Mouse (Mus musculus): ENCODE measurements around the gene 1700017D01Rik.
"Not testable (repeated sequence)": the region's sequence is repeated elsewhere in the genome, so short reads cannot be mapped to it uniquely, and the experiment has no call there.

1700017D01Rik gene

GRCm38 (mm10) chr19:11130776-11131175 is at the start of gene 1700017D01Rik:
TSS of gene 1700017D01Rik (minus strand) at chr19:11130876.
- not testable (repeated sequence) for DNase-seq

GRCm38 (mm10) chr19:11177464-11177863 is 46.8 kb upstream of the 1700017D01Rik start:
- no peak for DNase-seq

- DNase-seq, result no peak
These were observed 34.5 kb upstream of the 1700017D01Rik start, which contains the start of gene 1700025F22Rik for GRCm38 (mm10) chr19:11165172-11165571. TSS of gene 1700025F22Rik (minus strand) at chr19:11165320.

DNA sequence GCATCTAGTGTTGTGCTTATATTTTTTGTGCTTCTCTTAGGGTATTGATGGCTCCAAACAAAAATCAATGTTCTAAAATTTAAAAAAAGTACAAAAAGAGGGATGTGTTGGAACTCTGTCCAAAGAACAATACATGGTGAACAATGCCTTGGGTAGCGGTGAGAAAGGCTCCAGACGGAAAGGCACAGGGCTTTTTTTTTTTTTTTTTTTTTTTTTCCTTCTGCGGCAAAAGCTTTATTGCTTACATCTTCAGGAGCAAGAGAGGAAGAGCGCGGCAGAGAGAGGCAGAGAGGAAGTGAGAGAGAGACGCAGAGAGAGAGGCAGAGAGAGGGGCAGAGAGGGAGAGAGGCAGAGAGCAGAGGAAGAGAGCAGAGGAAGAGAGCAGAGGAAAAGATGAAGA is 27.2 kb upstream of the 1700017D01Rik start:
- not testable (repeated sequence) for DNase-seq

DNA sequence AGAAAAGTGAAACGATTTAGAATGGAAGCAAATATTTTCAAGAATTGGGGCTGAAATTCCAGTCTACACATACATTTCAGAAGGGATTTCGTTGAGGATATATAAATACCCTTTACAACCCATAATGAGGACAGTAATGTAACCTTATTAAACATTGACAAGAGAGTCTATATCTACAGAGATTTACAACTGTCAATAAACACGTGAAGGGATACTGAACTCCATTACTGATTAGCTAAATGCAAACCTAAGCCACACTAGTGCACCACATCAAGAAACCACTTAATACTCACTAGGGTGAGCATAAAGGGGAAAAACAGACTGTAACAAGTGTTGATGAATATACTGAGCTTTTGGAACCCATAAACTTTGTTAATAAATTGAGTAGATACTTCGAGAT is 4.7 kb upstream of the 1700017D01Rik start:
- DNase-seq, result no peak

DNA sequence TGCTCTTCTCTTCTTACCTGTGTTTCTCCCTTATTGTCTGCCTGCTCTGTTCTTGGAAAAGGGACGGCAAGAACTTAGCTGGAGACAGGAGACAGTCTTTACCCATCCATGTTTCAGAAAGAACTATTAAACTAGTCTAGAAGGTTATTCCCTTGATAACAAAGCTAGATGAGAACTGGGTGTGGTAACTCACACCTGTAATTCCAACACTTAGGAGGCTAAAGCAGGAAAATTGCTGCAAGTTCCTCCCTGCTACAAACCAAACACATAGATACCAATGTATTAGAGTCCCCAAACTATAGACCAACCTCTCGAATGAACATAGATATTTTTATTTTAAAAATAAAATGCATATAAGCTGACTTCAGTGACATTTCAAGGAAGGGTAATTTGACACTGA is 4.2 kb upstream of the 1700017D01Rik start:
- no peak for DNase-seq

- peak; percentile 19 for DNase-seq
These were observed 974 bp downstream of the 1700017D01Rik start for GRCm38 (mm10) chr19:11129702-11130101.

DNA sequence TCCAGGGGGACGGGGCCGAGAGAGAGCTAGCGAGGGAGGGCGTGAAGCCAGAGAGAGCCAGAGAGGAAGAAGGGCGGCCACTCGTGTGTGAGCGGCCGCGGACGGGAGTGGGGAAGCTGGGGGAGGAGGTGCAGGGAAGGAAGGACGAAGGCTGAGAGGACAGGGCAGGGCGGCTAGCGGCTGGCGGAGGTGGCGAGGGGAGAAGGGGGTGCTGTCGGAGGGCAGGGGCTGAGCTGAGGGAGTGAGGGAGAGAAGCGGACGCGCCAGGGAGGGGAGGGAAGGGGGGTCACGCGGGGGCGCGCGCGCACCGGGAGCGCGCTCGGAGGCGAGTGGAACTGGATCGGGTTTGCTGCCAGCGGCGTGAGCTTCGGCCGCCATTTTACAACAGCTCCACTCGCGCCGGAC is 9.7 kb downstream of the 1700017D01Rik start:
- peak; percentile 95 for DNase-seq

GRCm38 (mm10) chr19:11119338-11119737 is 11.3 kb downstream of the 1700017D01Rik start:
- peak; percentile 68 for DNase-seq

- DNase-seq, result peak; percentile 97
These were observed 22.9 kb downstream of the 1700017D01Rik start for GRCm38 (mm10) chr19:11107746-11108145.

- DNase-seq, result peak; percentile 57
These were observed 28.8 kb downstream of the 1700017D01Rik start for GRCm38 (mm10) chr19:11101880-11102279.

DNA sequence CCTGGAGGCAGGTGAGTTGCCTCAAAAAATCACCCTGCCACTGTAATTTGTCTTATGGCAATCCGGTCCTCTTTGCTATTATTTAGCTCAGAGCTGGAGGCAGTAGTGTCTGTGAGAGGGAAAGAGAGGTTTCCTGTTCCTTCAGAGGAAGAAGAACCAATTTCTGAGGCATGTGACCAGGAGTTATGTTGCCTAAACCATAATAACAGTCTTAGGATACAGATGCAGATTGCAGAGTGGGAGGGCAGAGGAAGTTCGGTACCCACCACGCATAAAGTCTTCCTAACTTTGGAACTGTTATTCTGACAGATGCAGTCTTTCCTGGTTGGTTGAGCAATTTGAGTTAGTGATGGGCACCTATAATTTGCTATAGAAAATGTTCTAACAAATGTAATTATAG is 32.3 kb downstream of the 1700017D01Rik start:
- peak; percentile 55 for DNase-seq

GRCm38 (mm10) chr19:11092131-11092530 is 38.5 kb downstream of the 1700017D01Rik start:
- peak; percentile 65 for DNase-seq

GRCm38 (mm10) chr19:11080934-11081333 is 49.7 kb downstream of the 1700017D01Rik start, which contains the start of gene Ms4a8a:
TSS of gene Ms4a8a (minus strand) at chr19:11081102.
- peak; percentile 92 for DNase-seq

- no peak for DNase-seq
These were observed 60.3 kb downstream of the 1700017D01Rik start for GRCm38 (mm10) chr19:11070364-11070763.

- DNase-seq, result peak; percentile 86
These were observed 65.3 kb downstream of the 1700017D01Rik start for GRCm38 (mm10) chr19:11065202-11065875.

DNA sequence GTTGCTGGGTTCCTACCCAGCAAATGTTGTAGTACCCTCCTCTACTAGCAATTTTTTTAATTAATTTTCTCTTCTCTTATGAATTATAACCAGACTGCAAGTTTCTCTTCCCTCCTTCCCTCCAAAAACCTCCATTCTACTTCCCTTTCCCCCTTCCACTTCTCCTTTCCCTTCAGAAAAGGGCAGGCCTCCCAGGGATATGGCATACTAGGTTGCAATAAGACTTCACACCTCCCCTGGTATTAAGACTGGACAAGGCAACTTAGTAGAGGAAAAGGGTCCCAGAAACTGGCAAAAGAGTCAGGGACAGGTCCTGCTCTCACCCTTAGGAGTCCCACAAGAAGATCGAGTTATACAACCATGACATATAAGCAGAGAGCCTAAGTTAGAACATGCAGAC is 69.8 kb downstream of the 1700017D01Rik start:
- peak; percentile 83 for DNase-seq

GRCm38 (mm10) chr19:11059967-11060366 is 70.7 kb downstream of the 1700017D01Rik start:
- DNase-seq, result peak; percentile 89

GRCm38 (mm10) chr19:11055700-11056099 is 75.0 kb downstream of the 1700017D01Rik start:
- peak; percentile 97 for DNase-seq

- DNase-seq, result peak; percentile 84
These were observed 77.4 kb downstream of the 1700017D01Rik start for GRCm38 (mm10) chr19:11053277-11053676.

- DNase-seq, result no peak
These were observed 77.8 kb downstream of the 1700017D01Rik start for GRCm38 (mm10) chr19:11052877-11053276.

- peak; percentile 96 for DNase-seq
These were observed 80.4 kb downstream of the 1700017D01Rik start for GRCm38 (mm10) chr19:11050286-11050685.

GRCm38 (mm10) chr19:11049426-11049825 is 81.2 kb downstream of the 1700017D01Rik start:
- peak; percentile 78 for DNase-seq

DNA sequence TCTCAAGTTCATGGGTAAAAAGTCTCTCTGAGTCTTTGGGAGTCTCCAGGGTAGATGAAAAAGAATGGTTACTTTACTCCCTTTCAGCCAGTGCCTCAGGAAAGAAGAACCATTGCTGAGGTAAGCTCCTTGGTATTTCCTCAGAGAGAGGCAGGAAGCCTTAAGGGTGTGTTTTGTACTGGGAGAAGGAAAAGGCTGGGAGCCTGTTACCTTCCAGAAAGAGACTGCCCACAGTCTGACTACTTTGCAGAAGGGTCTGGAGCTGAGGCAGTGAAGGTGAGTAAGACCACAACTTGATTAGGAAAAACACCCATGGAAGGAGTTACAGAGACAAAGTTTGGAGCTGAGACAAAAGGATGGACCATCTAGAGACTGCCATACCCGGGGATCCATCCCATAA is 82.2 kb downstream of the 1700017D01Rik start:
- DNase-seq, result peak; percentile 96

- no peak for DNase-seq
These were observed 82.7 kb downstream of the 1700017D01Rik start for GRCm38 (mm10) chr19:11048009-11048408.
